Mouse (Mus musculus): ENCODE results near the gene Mrm2. TPM values are rescaled to one million over a fixed set of nuclear protein-coding genes. Genes with fewer than 3 reads are reported as not detected.
"Not testable (repeated sequence)": the region's sequence is repeated elsewhere in the genome, so short reads cannot be mapped to it uniquely, and the experiment has no call there.

The Mrm2 gene
- 6.3 and 11.2 TPM in 2 replicates for total RNA-seq (2014; fragmentation: Nextera tagmentation)
- total RNA-seq (2017) = 7.7 and 9.3 TPM in 2 replicates

- ATAC-seq (replicated peaks; ENCODE audit: poor library complexity, severe bottlenecking) = peak; percentile 86
Observed at GRCm38 (mm10) chr5:140331615-140332512, at the start of gene Mrm2. Gene Mrm2, minus strand, starts transcription at chr5:140331898.

GRCm38 (mm10) chr5:140381156-140381555 lies 49.5 kb upstream of the Mrm2 start:
- ATAC-seq (replicated peaks; ENCODE audit: poor library complexity, severe bottlenecking) = no peak

- peak; percentile 82 for ATAC-seq (replicated peaks; ENCODE audit: poor library complexity, severe bottlenecking)
Observed at GRCm38 (mm10) chr5:140379299-140379698, 47.6 kb upstream of the Mrm2 start.

- ATAC-seq (replicated peaks; ENCODE audit: poor library complexity, severe bottlenecking) = no peak
Observed at GRCm38 (mm10) chr5:140378121-140378853, 46.6 kb upstream of the Mrm2 start.

GRCm38 (mm10) chr5:140375249-140375829 lies 43.6 kb upstream of the Mrm2 start:
- no peak for ATAC-seq (replicated peaks; ENCODE audit: poor library complexity, severe bottlenecking)

GRCm38 (mm10) chr5:140374226-140374625 lies 42.5 kb upstream of the Mrm2 start:
- no peak for ATAC-seq (replicated peaks; ENCODE audit: poor library complexity, severe bottlenecking)

- no peak for ATAC-seq (replicated peaks; ENCODE audit: poor library complexity, severe bottlenecking)
Observed at GRCm38 (mm10) chr5:140373711-140374110, 42.0 kb upstream of the Mrm2 start.

GRCm38 (mm10) chr5:140371671-140372070 lies 40.0 kb upstream of the Mrm2 start:
- ATAC-seq (replicated peaks; ENCODE audit: poor library complexity, severe bottlenecking) = no peak

- ATAC-seq (replicated peaks; ENCODE audit: poor library complexity, severe bottlenecking) = no peak
Observed at GRCm38 (mm10) chr5:140370446-140371254, 39.0 kb upstream of the Mrm2 start.

- no peak for ATAC-seq (replicated peaks; ENCODE audit: poor library complexity, severe bottlenecking)
Observed at GRCm38 (mm10) chr5:140369466-140369865, 37.8 kb upstream of the Mrm2 start.

GRCm38 (mm10) chr5:140368926-140369325 lies 37.2 kb upstream of the Mrm2 start:
- no peak for ATAC-seq (replicated peaks; ENCODE audit: poor library complexity, severe bottlenecking)

GRCm38 (mm10) chr5:140368126-140368525 lies 36.4 kb upstream of the Mrm2 start:
- ATAC-seq (replicated peaks; ENCODE audit: poor library complexity, severe bottlenecking) = not testable (repeated sequence)

- ATAC-seq (replicated peaks; ENCODE audit: poor library complexity, severe bottlenecking) = no peak
Observed at GRCm38 (mm10) chr5:140364415-140364814, 32.7 kb upstream of the Mrm2 start.

- no peak for ATAC-seq (replicated peaks; ENCODE audit: poor library complexity, severe bottlenecking)
Observed at GRCm38 (mm10) chr5:140359930-140360674, 28.4 kb upstream of the Mrm2 start.

GRCm38 (mm10) chr5:140357466-140357865 lies 25.8 kb upstream of the Mrm2 start:
- no peak for ATAC-seq (replicated peaks; ENCODE audit: poor library complexity, severe bottlenecking)

GRCm38 (mm10) chr5:140355934-140356333 lies 24.2 kb upstream of the Mrm2 start:
- no peak for ATAC-seq (replicated peaks; ENCODE audit: poor library complexity, severe bottlenecking)

- ATAC-seq (replicated peaks; ENCODE audit: poor library complexity, severe bottlenecking) = no peak
Observed at GRCm38 (mm10) chr5:140352352-140352751, 20.7 kb upstream of the Mrm2 start.

GRCm38 (mm10) chr5:140350731-140351497 lies 19.2 kb upstream of the Mrm2 start:
- ATAC-seq (replicated peaks; ENCODE audit: poor library complexity, severe bottlenecking) = no peak

- peak; percentile 70 for ATAC-seq (replicated peaks; ENCODE audit: poor library complexity, severe bottlenecking)
Observed at GRCm38 (mm10) chr5:140349882-140350281, 18.2 kb upstream of the Mrm2 start.

All from granulocyte monocyte progenitor cell, adult 5-6 weeks (primary cell).